Mouse (Mus musculus): Measurements from ENCODE around the gene Fa2h. TPM values are rescaled to one million over a fixed set of nuclear protein-coding genes. Genes with fewer than 3 reads are reported as not detected.

Fa2h gene
- polyA plus RNA-seq, 1 experiment from 2014 or later = 0.22 TPM

DNA sequence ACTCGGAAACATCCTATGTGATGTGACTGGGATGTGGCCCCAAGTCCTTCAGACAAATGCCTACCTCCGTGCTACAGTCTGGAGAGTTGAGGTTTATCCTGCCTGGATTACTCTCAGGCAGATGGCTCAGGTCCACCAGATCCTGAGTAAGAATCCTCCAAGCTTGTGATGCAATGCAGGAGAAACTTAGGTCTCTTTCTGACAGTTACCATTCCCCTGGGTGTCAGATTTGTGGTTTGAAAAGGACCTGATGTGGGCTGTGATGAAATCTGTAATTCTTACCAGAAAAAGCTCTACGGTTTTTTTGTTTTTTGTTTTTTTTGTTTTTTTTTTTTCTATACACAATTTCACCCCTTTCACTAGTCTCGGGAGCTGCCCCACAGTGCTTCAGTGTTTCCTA is 4.0 kb downstream of the Fa2h start:
- peaks cover 48% of the 10 kb centered on the region for H3K27me3 ChIP-seq
- H3K4me2 ChIP-seq = no peak overlapping the region
- H3K9ac ChIP-seq = no peak overlapping the region
- H3K4me3 ChIP-seq = no peak overlapping the region
- H3K27ac ChIP-seq = no peak overlapping the region
- peaks cover 10% of the 10 kb centered on the region for H3K4me1 ChIP-seq (replicated peaks)
- no peak for ATAC-seq (ENCODE audit: low FRiP score)
- no peaks in the 10 kb centered on the region for H3K36me3 ChIP-seq
- no peaks in the 10 kb centered on the region for H3K9me3 ChIP-seq
- WGBS = 80% methylated on average over 4 of the region's 4 CpGs

- no peak for ATAC-seq (ENCODE audit: low FRiP score)
- Histone ChIP-seq H3K36me3 (no peaks in the 10 kb centered on the region), H3K4me2 (no peak overlapping the region), H3K9ac (no peak overlapping the region), H3K27ac (no peak overlapping the region), H3K27me3 (peaks cover 21% of the 10 kb centered on the region), H3K4me3 (no peak overlapping the region), H3K9me3 (no peaks in the 10 kb centered on the region), H3K4me1 (replicated peaks) (no peaks in the 10 kb centered on the region)
- 77% methylated on average over 9 of the region's 9 CpGs for WGBS
Observed at GRCm38 (mm10) chr8:111385915-111386314, 7.7 kb downstream of the Fa2h start.

- Histone ChIP-seq H3K9ac (no peak overlapping the region), H3K27me3 (0 out of 2 replicates have a peak, but pooled peaks cover 11% of the 10 kb centered on the region), H3K9me3 (no peaks in the 10 kb centered on the region), H3K4me1 (replicated peaks) (no peaks in the 10 kb centered on the region), H3K27ac (no peak overlapping the region), H3K4me2 (no peak overlapping the region), H3K36me3 (no peaks in the 10 kb centered on the region), H3K4me3 (no peak overlapping the region)
- ATAC-seq (ENCODE audit: low FRiP score) = no peak
- WGBS = 33% methylated on average over 2 of the region's 2 CpGs
Observed at GRCm38 (mm10) chr8:111384628-111385027, 9.0 kb downstream of the Fa2h start.

DNA sequence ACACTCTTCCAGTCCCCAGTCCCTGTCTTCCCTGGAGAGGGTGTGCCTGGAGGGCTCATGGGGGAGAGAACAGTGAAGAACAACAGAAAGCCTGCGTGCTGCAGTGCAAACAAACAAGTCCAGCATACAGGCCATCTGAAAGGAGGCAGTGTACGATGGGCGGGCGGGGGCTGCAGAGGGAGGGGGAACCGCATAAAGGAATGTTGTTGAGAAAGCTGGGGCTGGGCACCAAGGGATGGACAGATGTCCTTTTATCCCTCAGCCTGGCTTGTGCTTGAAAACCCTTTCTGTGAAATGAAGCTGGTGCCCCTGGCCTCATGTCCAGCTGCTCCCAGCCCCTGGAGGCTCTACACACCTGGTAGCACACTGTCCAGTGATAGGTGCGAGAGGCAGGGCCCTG is 18.4 kb downstream of the Fa2h start:
- Histone ChIP-seq H3K4me2 (no peak overlapping the region), H3K4me3 (no peak overlapping the region), H3K9me3 (no peaks in the 10 kb centered on the region), H3K27ac (no peak overlapping the region), H3K4me1 (replicated peaks) (peaks cover 7% of the 10 kb centered on the region; the same call in 1 of the 2 replicates), H3K9ac (no peak overlapping the region), H3K27me3 (peaks cover 5% of the 10 kb centered on the region; the same call in 1 of the 2 replicates), H3K36me3 (no peaks in the 10 kb centered on the region)
- 63% methylated on average over 6 of the region's 6 CpGs for WGBS
- ATAC-seq (ENCODE audit: low FRiP score) = no peak

- no peaks in the 10 kb centered on the region for H3K4me1 ChIP-seq (replicated peaks)
- H3K36me3 ChIP-seq = no peaks in the 10 kb centered on the region
- no peaks in the 10 kb centered on the region for H3K9me3 ChIP-seq
- 87% methylated on average over 9 of the region's 9 CpGs for WGBS
- H3K4me3 ChIP-seq = no peak overlapping the region
- no peak overlapping the region for H3K4me2 ChIP-seq
- H3K27ac ChIP-seq = no peak overlapping the region
- no peak for ATAC-seq (ENCODE audit: low FRiP score)
- 0 out of 2 replicates have a peak, but pooled peaks cover 6% of the 10 kb centered on the region for H3K27me3 ChIP-seq
- H3K9ac ChIP-seq = no peak overlapping the region
Observed at GRCm38 (mm10) chr8:111369711-111370110, 23.9 kb downstream of the Fa2h start.

DNA sequence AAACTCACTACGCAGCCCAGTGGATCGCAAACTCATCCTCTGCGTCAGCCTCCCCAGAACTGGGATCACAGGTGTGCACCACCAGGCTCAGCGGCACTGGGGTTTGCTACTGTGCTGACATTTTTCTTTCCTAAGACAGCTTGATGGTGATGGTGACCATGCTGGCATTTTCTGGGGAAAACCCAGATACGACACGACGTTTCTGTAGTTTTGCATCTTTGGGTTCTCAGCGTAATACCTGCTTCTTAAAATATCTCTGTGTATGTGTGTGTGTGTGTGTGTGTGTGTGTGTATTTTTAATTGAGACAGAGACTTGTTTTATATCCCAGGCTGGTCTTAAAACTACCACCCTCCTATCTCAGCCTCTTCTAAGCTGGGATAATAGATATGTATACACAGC is 26.3 kb downstream of the Fa2h start:
- Histone ChIP-seq H3K4me1 (replicated peaks) (no peaks in the 10 kb centered on the region), H3K27ac (no peak overlapping the region), H3K4me3 (no peak overlapping the region), H3K9me3 (no peaks in the 10 kb centered on the region), H3K4me2 (no peak overlapping the region), H3K36me3 (no peaks in the 10 kb centered on the region), H3K9ac (no peak overlapping the region), H3K27me3 (0 out of 2 replicates have a peak, but pooled peaks cover 6% of the 10 kb centered on the region)
- WGBS = 88% methylated on average over 8 of the region's 8 CpGs
- no peak for ATAC-seq (ENCODE audit: low FRiP score)

DNA sequence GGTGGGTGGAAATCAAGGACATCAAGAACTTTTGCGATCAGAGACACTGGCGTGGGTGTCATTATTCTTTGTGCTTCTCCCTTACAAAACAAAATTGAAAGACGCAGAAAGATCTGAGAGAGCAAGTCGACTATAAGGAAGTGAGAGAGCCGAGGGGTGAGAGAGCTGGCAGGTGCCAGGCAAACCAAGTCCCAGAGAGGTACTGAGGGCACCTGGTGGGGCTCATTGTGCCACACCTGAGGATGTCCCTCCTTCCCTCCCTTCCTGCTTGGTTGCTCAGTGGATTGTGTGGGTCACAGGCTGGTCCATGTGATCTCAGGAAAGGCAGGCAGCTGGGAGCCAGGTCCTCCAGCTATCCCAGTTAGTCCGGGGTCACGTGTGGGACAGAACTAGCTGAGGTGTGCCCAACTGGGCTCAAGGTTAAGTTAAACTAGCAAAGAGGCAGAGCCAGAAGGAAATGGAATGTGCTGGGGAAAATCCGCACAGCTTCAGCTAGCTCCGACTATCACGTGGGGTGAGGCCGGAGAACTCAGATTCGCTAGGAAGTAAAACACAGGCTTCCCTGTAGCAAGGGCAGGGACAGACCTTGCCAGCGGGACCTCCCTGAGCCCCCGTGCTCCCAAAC is 26.9 kb downstream of the Fa2h start:
- H3K36me3 ChIP-seq = no peaks in the 10 kb centered on the region
- no peak overlapping the region for H3K4me2 ChIP-seq
- no peak for ATAC-seq (ENCODE audit: low FRiP score)
- no peak overlapping the region for H3K4me3 ChIP-seq
- H3K27ac ChIP-seq = no peak overlapping the region
- WGBS = 49% methylated on average over 14 of the region's 14 CpGs
- no peak overlapping the region for H3K9ac ChIP-seq
- no peaks in the 10 kb centered on the region for H3K4me1 ChIP-seq (replicated peaks)
- H3K9me3 ChIP-seq = no peaks in the 10 kb centered on the region
- H3K27me3 ChIP-seq = 0 out of 2 replicates have a peak, but pooled peaks cover 6% of the 10 kb centered on the region

- WGBS = 83% methylated on average over 8 of the region's 8 CpGs
- H3K9me3 ChIP-seq = no peaks in the 10 kb centered on the region
- peaks cover 4% of the 10 kb centered on the region; the same call in 1 of the 2 replicates for H3K4me1 ChIP-seq (replicated peaks)
- ATAC-seq (ENCODE audit: low FRiP score) = no peak
- H3K4me3 ChIP-seq = no peak overlapping the region
- H3K4me2 ChIP-seq = no peak overlapping the region
- H3K36me3 ChIP-seq = no peaks in the 10 kb centered on the region
- 0 out of 2 replicates have a peak, but pooled peaks cover 6% of the 10 kb centered on the region for H3K27me3 ChIP-seq
- H3K9ac ChIP-seq = no peak overlapping the region
- H3K27ac ChIP-seq = no peak overlapping the region
Observed at GRCm38 (mm10) chr8:111363489-111363888, 30.1 kb downstream of the Fa2h start.

DNA sequence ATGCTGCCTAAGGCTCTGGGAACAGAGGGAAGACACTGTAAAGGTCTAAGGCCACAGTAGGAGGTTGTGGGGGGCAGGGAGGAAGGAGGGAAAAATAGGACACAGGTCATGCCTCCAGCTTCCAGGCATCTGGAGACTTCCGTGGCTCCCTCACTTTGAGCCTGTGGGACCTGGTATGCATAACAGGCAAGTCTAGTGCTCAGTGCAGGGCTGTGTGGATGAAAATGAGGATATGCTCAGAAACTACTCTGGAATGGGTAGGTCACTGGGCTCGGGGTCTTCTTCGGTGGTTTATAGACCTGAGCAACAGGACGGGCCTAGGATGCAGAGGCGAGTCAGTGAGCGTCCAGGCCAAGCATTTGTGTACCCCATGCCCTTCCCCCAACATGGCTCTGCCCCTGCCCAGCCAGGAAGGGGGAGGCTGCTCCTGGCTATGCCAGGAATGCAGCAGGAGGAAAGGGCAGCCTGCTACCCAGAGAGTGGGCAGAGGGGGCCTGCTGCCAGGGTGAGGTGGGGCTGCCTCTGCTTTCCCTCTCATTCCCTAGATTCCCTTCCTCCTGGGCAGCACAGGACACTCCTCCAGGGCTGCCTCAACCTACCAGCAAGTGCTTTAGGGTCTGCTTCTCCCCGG is 32.9 kb downstream of the Fa2h start:
- Histone ChIP-seq H3K4me3 (no peak overlapping the region), H3K4me1 (replicated peaks) (peaks cover 4% of the 10 kb centered on the region; the same call in 1 of the 2 replicates), H3K36me3 (no peaks in the 10 kb centered on the region), H3K9ac (0 out of 2 replicates have a peak overlapping the region, but pooled peaks have one; percentile 19), H3K4me2 (no peak overlapping the region), H3K27me3 (no peaks in the 10 kb centered on the region), H3K27ac (no peak overlapping the region), H3K9me3 (no peaks in the 10 kb centered on the region)
- WGBS = 58% methylated on average over 7 of the region's 7 CpGs
- no peak for ATAC-seq (ENCODE audit: low FRiP score)

DNA sequence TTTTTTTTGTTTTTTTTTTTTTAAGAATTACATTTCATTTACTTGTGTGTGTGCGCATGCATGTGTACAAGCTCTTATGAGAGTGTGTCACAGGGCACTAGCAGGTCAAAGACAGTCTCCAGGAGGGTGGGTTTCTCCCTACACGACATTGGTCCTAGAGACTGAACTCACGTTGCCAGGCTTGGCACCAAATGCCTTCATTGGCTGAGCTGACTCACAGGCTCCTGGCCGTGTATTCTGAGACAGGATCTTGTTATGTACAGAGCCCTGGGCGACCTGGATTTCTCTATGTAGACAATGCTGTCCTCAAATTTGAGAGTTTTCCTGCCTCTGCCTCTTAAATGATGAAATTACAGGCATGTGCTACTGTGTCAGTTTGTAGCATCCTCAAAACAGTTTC is 33.7 kb downstream of the Fa2h start:
- Histone ChIP-seq H3K4me1 (replicated peaks) (peaks cover 4% of the 10 kb centered on the region; the same call in 1 of the 2 replicates), H3K27me3 (no peaks in the 10 kb centered on the region), H3K36me3 (no peaks in the 10 kb centered on the region), H3K4me3 (no peak overlapping the region), H3K9ac (no peak overlapping the region), H3K9me3 (no peaks in the 10 kb centered on the region), H3K27ac (no peak overlapping the region), H3K4me2 (no peak overlapping the region)
- no peak for ATAC-seq (ENCODE audit: low FRiP score)
- WGBS = 68% methylated on average over 5 of the region's 5 CpGs

DNA sequence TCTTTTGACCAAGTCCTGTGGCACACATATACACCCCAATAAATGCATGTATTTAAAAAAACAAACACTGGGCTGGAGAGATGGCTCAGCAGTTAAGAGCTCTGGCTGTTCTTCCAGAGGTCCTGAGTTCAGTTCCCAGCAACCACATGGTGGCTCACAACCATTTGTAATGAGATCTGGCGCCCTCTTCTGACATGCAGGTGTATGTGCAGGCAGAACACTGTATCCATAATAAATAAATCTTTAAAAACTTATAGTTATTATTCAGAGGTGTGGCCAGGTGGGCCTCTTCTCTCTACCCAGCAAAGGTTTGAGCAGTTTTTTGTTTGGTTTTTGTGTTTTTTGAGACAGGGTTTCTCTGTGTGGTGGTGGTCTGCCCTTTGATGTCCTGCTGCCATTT is 34.7 kb downstream of the Fa2h start:
- no peak overlapping the region for H3K4me3 ChIP-seq
- no peak overlapping the region for H3K4me2 ChIP-seq
- H3K27me3 ChIP-seq = no peaks in the 10 kb centered on the region
- H3K9ac ChIP-seq = no peak overlapping the region
- no peaks in the 10 kb centered on the region for H3K36me3 ChIP-seq
- no peaks in the 10 kb centered on the region for H3K9me3 ChIP-seq
- H3K27ac ChIP-seq = no peak overlapping the region
- WGBS = 63% methylated on average over 1 of the region's 1 CpGs
- no peak for ATAC-seq (ENCODE audit: low FRiP score)
- H3K4me1 ChIP-seq (replicated peaks) = peaks cover 4% of the 10 kb centered on the region; the same call in 1 of the 2 replicates

DNA sequence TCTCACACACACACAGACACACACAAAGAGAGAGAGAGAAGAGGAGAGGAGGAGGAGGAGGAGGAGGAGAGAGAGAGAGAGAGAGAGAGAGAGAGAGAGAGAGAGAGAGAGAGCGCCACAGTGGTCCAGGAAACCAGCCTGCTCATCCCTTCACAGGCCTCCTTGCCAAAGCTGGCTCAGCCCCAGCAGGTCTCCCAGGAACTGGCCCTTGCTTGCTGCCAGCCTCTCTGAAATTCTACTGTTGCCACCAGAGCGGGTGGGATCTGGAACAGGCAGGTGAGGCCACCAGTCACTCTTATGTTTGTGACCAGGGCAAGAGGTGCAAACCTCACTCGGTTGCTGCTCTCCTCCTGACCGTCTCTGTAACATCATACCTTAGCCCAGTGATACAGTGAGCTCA is 36.2 kb downstream of the Fa2h start:
- no peak for ATAC-seq (ENCODE audit: low FRiP score)
- Histone ChIP-seq H3K36me3 (no peaks in the 10 kb centered on the region), H3K9me3 (no peaks in the 10 kb centered on the region), H3K4me2 (no peak overlapping the region), H3K27me3 (no peaks in the 10 kb centered on the region), H3K4me1 (replicated peaks) (peaks cover 4% of the 10 kb centered on the region; the same call in 1 of the 2 replicates), H3K27ac (no peak overlapping the region), H3K9ac (no peak overlapping the region), H3K4me3 (no peak overlapping the region)
- 79% methylated on average over 4 of the region's 4 CpGs for WGBS

GRCm38 (mm10) chr8:111353497-111353896 is 40.1 kb downstream of the Fa2h start:
- no peak for ATAC-seq (ENCODE audit: low FRiP score)
- H3K4me3 ChIP-seq = no peak overlapping the region
- no peaks in the 10 kb centered on the region for H3K36me3 ChIP-seq
- H3K9me3 ChIP-seq = no peaks in the 10 kb centered on the region
- H3K27ac ChIP-seq = no peak overlapping the region
- H3K9ac ChIP-seq = no peak overlapping the region
- no peak overlapping the region for H3K4me2 ChIP-seq
- no peaks in the 10 kb centered on the region for H3K4me1 ChIP-seq (replicated peaks)
- H3K27me3 ChIP-seq = no peaks in the 10 kb centered on the region
- 82% methylated on average over 9 of the region's 9 CpGs for WGBS
